Mouse (Mus musculus): ENCODE data around the gene Alkbh6.

Gene Alkbh6

DNA sequence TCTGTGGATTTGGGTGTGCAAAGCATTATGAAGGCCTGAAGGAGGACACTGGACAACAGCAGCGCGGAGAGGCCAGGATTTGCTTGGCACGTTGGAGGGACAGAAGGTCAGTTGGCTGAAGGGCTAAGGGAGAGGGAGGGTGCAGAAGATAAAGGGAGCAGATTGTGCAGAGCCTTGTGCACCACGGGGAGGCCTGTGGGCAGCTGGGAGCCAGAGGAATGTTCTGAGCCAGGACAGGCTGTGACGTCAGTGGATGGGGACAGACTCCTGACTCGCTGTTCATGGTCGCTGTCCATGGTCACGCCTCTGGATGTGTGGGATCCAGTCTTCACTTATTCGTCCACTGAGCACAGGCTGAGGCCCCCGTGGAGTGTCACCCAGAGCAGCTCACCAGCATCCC is 13.4 kb upstream of the Alkbh6 start:
- no peak for DNase-seq

DNA sequence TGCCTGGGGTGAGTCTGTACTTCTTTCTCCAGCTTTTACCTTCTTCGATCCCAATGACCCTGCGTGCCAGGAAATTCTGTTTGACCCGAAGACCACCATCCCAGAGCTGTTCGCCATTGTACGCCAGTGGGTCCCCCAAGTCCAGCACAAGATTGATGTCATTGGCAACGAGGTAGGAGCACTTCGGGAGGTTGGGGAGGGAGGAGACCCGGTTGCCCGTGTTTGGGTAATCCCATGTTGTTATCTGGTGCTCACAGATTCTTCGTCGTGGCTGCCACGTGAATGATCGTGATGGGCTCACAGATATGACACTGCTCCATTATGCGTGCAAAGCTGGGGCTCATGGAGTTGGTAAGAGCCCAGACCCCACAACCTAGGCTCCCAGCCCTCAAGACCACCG is 11.7 kb upstream of the Alkbh6 start:
- no peak for DNase-seq

DNA sequence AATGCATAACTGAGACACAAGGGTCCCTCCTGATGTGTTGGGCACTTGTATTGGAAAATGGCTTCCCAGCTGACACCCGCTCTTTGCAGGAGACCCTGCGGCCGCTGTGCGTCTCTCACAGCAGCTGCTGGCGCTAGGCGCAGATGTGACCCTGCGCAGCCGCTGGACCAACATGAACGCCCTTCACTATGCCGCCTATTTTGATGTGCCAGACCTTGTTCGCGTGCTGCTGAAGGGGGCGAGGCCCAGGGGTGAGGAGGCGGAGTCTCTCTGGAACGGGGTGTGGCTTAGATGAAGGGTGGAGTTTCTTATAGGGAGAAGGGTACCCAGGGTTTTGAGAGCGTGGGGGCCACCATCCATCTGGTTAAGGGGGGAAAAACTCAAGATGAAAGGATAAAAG is 11.3 kb upstream of the Alkbh6 start:
- DNase-seq, result no peak

DNA sequence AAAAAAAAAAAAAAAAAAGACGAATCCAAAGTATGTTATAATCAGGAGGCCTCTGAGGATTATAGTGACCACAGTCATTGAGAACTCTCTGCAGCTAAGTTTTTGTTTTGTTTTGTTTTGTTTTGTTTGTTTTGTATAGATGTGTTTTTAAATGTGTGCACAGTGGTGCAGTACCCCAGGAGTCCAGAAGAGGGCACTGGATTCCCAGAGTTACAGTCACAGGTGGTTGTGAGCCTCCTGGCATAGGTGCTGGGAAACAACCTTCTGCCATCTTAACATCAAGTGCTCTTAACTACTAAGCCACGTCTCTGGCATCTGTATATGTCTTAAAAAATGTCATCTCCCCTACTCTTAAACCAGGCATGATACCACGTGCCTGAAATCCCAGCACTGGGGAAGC is 7.6 kb upstream of the Alkbh6 start:
- peak in 1 of 2 experiments; percentile 31 for DNase-seq

DNA sequence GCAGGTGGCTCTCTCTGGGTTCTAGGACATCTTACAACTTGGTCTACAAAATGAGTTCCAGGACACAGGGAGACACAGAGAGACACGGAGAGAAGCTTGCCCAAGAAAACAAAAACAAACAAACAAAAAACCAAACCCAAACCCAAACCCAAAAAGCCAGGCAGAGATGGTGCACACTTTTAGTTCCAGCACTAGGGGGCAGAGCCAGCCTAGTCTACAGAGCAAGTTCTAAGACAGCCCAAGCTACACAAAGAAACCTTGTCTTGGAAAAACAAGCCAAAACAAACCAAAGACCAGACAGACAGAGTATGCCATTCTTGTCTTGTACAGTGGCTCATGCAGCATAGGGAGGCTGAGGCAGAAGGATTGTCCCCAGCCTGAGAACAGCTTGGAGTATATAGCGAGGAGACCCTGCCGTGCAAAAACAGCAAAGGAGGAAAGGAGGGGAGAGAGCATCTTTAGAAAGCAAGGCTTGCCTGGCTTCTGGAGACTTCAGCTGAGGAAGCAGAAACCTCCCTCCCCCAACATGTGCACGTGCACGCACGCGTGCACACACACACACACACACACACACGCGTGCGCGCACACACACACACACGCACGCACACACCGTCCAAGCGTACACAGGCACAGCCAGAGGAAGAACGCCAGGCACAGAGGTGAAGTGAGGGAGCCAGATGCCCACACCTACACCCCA is 2.3 kb upstream of the Alkbh6 start:
- no peak for DNase-seq

DNA sequence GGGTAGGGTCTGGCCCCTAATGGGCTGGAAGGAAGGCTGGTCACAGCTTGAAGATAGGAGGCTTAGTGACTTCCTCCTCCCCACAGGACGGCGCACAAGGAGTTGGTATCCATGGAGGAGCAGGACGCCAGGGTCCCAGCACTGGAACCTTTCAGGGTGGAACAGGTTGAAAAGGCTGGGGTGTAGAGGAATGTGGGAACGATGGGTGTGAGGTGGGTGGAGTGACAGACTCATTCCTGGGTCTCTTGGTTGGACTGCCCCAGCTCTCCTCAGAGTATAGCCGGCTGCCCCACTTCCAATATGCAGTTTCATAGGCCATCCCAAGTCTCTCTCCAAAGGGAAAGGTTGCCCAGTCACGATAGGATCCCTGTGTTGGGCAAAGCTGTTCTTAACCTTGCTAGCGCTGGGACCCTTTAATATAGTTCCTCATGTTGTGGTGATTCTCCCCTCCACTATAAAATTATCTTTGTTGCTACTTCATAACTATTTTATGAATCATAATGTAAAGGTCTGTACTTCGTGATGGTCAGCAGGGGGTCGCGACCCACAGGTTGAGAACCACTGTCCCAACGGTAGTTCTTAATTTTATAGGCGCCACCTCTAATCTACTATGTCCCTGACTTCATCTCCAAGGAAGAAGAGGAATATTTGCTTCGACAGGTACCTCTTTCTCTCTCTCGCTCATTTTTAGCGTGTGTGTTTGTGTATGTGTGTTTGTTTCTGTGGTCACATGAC is 1.0 kb downstream of the Alkbh6 start:
- DNase-seq, result no peak

DNA sequence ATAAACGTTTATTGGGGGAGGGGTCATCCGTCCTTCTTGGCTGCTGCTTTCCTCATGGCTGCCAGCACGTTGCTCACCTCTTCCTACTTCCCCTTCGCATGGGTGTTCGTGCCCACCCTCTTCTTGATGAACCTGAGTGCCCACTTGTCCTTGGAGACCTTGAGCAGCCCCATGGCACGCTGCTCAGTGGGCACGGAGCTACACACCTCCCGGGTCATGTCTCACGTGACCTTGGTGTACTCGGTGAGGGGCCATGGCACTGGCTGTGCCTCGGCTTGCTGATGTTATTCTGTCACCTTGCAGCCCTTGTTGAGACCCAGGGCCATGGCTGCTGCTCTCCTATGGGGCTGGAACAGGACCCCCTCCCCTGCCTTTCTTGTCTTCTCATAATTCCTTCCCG is 1.6 kb downstream of the Alkbh6 start:
- no peak for DNase-seq

DNA sequence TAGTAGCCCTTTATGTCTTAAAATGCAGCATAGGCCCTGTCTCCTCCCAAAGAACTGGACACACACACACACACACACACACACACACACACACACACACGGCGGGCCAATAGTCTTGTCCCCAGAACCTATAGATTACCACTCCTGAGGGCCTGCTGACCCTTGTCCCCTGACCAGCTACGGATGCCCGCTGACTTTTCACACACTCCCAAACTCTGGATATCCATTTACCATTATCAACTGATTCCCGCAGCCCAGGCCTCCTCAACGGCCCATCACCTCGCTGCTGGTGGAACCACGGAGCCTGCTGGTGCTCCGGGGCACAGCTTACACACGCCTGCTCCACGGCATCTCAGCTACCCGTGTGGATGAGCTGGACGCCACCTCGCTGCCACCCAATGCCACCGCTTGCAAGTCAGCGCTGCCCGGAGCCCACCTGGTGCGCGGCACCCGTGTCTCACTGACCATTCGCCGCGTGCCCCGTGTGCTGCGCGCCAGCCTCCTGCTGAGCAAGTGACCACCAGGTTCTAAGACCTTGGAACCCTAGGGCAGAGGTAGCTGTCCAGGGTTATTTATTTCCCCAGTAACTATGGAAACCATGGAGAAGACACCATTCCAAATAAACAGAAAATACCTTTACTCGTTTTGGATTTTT is 5.3 kb downstream of the Alkbh6 start:
- no peak for DNase-seq

DNA sequence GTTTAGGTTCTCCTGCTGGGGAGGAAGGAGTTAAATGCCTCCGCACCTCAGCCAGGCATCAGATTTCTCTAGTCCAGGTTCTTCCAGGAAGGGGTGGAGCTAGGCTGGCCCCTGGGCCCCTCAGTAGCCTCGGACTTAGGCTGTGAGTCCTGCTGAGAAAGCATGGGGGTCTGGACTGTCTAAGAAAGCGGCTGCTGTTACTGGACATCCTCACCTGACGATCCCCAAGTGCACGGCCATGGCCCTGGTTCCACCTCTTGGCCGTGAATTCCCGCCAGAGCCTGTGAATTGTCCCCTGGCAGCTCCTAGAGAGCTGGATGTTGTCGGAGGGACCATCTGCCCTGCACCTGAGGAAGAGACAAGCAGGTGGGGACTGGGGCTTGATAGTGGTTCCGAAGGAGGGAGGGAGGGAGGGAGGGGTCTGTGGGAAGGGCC is 6.2 kb downstream of the Alkbh6 start, which contains the start of gene Syne4:
TSS of gene Syne4 (plus strand) at position 87 of the 435 bp plus-strand sequence.
- DNase-seq, result no peak

DNA sequence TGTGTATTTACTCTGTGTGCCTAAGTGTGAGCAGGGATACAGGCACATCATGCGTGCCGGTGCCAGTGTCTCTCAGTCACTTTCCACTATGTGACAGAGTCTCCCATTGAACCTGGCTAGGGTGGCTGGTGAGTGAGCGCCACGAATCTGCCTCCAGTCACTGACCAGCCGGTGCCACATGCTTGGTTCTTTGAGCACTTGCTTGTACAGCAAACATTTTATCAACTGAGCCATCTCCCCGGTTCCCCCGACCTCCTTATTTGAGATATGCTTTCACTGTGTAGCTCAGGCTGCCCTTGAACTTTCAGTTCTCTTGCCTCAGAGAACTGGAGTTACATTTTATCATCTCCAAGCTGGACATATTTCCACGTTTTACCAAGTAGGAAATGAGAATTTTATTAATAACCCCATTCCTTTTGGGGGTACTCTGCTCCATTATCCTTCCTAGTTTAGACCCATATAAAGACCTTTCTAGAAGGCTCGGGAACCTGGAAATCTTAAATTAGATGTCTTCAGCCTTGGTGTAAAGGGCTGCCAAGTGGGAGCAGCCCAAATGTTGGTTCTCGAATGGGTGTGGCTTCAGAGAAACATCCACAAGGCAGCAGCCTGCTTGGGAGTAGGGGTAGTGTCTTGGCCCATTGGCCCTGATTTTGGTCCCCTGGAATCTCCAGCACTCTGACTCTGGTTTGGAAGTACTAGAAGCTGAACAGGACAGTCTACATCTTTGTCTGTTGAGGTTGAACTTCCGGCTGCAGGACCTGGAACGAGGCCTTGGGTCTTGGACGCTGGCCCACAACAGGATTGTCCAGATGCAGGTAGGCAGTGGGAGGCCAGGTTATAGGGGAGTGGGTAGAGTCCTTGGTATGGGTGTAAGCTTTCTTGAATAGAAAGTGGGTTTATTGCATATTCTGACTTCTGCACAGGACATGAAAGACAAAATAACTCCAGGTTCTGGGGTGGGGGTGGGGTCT is 7.3 kb downstream of the Alkbh6 start:
- DNase-seq, result no peak

DNA sequence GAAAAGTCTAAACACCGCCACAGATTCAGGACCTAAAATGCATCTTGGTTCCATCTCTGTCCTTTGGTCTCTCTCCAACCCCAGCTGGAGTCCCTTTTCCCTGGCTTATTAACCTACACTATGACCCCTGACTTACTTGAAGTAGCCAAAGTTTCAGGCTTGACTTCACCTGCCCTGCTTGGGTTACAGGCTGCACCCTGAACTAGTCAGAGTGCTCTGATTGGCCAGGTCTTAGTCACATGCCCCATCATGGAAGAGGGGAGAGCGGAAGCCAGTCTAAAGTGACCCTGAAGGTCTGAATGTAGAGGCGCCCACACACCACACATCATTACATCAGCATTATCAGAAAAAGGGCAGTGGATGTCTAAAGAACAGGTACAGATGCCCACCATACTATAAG is 9.6 kb downstream of the Alkbh6 start:
- DNase-seq, result no peak

DNA sequence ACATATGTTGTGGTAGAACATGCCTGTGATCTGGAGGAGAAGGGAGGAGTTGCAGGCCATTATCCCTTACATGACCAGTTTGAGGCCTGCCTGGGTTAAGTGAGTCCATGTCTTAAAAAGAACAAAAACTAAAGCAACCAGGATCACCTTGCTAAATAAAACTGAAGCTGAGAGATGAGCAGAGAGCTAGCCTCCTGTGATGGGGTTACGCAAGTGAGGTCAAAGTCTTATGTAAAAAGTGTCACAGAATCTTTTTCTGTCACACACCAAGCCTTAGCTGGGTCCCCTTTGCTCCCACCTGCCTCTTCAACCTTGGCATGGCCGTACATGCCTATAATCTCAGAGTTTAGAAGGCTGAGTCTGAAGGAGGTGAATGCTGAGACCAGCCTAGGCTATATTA is 12.4 kb downstream of the Alkbh6 start:
- DNase-seq, result no peak

DNA sequence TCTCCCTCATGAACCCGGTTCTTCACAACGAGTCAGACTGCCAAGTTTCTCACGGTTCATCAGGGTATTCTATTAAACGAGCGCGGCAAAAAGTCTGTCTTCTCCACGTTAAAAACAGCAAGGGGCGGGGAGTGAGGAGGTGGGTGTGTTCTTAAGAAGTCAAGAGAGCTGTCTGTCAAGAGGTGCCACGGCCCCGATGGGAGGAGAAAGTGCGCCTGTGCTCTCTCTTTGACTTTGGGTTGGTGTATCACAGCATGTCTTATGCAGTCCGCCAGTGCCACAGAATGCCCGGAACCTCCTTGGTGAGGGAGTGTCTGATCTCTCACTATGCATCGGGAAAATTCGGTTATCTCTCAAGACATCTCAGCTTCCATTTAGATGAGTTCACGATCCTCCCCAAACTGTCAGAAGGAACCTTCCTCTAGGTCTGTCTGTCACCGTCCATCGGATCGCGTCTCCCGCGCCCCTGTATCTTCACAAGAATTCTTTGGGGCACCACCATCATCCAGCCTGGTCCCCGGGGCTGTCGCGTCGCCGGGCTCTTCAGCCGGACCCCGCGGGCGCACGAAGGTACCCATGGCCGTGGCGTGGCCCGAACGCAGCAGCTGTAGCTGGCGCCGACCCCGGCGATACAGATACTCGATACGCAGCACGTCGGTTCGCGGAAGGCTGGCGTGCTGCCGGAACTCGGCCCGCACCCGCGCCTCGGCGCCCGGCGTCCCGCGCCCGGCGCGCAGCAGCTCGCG is 13.2 kb downstream of the Alkbh6 start, which contains the start of gene E130208F15Rik:
TSS of gene E130208F15Rik (plus strand) at position 202 of the 746 bp plus-strand sequence.
- peak; percentile 68 to 80 for DNase-seq

DNA sequence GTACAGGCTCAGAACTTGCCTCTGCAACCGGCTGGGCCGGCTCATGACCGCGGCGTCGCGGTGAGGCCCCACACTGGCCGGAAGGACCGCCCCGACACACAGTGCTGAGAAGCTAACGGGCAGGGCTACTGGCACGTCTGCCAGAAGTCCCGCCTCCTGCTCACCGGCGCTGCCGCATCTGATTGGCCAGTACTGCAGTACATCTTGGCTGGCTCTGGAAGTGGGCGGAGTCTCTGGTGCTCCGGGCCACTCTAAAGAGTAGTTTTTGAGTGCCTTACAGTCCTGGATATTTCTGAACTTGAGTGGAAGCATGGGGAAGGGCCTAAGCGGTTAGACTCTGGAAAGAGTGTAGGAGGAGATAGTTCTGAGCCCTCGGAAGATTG is 13.8 kb downstream of the Alkbh6 start:
- DNase-seq, result peak; percentile 95 to 97

DNA sequence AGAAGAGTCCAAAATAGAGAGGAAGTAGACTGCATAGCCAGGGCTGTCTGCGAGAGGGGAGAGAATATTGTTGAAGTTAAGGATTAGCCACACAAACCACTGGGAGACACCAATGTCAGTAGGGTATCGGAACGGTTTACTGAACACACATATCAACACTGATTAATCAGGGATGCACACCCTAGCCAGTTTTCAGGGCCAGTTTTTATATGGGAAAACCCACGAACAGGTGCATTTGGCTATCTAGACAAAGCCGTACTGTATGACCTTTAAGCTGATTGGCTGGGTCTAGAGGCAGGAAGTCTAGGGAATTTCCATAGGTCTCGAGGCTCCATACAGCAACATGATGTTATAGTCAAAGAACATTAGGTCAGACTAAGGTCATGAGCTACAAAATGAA is 14.3 kb downstream of the Alkbh6 start:
- no peak for DNase-seq

DNA sequence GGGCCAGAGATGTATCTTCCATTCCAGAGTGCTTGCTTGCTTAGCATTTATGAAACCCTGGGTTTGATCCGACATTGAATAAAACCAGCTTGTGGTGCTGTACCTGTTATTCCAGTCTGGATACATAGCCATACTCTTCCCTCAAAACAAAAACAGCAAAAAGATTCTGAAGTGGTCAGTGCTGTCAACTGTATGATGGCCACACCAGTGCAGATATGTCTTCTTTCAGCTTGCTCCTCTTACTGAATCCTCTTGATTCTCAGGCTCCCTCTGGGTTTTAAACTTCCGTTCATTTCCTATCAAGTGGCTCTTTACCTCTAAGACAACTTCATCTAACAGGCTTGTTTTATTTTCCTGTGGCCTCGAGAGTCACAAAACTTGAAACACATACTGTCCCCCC is 15.3 kb downstream of the Alkbh6 start, which contains the start of gene Sdhaf1:
TSS of gene Sdhaf1 (minus strand) at position 101 of the 400 bp plus-strand sequence.
- no peak for DNase-seq

DNA sequence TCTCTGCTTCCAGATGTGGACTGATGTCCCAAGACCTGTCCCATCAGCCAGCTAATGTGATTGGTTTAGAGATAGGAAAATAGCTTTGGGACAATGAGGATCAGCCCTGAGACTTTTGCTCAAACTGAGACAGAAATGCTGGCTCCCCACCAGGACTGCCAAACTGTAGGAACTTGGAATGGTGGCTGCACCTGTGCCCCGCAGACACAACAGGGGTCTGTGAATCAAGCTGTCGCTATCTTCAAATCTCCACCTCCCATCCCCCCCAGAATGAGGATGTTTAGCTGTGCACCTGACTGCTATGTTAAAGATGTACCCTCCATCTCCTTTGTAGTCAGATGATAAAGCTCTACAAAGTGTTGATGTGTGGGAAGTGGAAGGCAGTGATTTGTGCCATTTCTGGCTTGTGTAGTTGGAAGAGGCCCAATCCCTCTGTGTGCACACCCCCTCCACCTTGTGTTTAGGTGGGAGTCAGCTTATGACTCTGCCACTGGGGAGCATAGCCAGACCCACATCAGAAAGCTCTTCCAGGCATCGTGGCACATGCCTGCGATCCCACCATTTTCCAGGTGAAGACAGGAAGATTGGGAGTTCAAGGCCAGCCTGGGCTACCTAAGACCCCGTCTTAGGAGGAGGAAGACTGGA is 15.9 kb downstream of the Alkbh6 start:
- no peak for DNase-seq

DNA sequence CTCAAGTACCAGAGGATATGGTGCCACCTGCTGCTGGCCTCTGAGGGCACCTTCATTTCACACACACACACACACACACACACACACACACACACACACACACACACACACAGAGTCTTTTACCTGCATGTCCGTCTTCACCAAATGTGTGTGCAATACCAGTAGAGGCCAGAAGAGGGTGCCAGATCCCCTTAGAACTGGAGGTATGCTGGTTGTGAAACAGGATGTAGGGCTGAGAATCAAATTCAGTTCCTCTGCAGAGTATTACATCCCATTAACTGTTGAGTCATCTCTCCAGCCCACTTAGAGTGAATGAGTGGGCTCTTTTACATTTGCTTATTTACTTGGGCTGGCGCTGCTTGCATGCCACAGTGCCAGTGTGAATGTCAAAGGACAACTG is 16.8 kb downstream of the Alkbh6 start:
- DNase-seq, result peak; percentile 64 to 67

DNA sequence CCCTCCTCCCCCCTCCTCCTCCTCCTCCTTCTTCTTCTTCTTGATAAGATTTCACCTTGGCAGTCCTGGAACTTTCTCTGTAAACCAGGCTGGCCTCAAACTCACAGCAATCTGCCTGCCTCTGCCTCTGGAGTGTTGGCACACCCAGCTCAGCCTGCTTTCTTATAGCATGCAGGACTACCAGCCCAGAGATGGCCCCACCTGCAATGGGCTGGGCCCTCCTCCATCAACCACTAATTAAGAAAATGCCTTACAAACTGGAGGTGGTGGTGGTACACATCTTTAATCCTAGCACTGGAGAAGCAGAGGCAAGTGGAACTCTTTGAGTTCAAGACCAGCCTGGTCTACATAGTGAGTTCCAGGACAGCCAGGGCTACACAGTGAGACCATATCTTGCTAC is 17.9 kb downstream of the Alkbh6 start:
- no peak for DNase-seq

DNA sequence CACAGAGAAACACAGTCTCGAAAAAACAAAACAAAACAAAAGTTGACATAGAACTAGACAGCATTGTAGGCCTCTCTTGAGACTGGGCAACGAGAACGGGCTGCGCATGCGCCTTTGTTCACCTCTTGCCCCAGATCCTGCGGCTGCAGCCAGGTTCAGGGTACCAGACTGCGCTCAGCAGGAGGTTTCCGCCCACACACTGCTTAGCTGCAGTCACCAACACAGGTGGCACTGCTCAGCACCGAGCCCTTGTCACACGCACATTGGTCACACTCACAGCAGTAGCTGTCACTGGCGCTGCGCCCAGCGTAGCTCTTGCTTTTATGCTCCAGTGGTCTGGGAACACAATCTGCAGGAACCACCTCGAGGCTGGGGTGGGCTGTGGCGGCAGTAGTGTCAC is 18.6 kb downstream of the Alkbh6 start:
- no peak for DNase-seq

DNA sequence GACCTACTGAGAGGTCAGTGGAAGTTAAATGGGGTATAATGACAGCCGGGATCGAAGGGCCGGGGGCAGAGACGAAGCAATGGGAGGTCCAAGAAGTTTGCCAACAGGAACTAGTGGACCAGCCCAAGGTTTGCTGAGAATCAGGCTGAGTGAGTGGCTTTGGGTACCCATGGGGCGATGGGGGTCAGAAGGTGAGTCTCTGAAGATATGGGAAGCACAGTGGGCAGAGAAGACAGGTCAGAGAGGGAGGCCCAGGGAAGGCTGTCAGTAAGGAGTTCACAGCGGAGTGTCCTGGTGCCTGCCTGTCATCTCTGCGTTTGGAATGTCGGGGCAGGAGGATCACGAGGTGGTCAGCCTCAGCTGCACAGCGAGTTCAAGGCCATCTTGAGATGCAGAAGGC is 19.9 kb downstream of the Alkbh6 start:
- no peak for DNase-seq
